In genomic region chr3:50442341-50443292, GRCm38 (mm10) we compare ENCODE assay signal across 8 mouse cellular contexts. TPM values are rescaled to one million over a fixed set of nuclear protein-coding genes. Genes with fewer than 3 reads are reported as not detected.
DNase-seq lines count a peak whose midpoint lies in the region; ATAC-seq and TF ChIP-seq lines count a peak whose summit lies in the region.

No protein-coding gene starts in this region.

- H3K36me3 ChIP-seq in limb, embryonic 14.5 days (ENCODE audit: control insufficient read depth, insufficient read depth, low read length) = no peaks in the 10 kb centered on the region
- no peaks in the 10 kb centered on the region for H3K36me3 ChIP-seq in stomach, embryonic 15.5 days

- DNase-seq in gastrocnemius, adult 2 months = no peak
- DNase-seq in gastrocnemius, postnatal 14 days = no peak
- peak; percentile 37 for DNase-seq in testis, postnatal 10 days (ENCODE audit: low spot score)
- no peak for DNase-seq in testis, postnatal 14 days (ENCODE audit: low spot score)
- no peak for DNase-seq in limb, embryonic 14.5 days (ENCODE audit: low spot score)
- no peak for DNase-seq in right cerebral cortex, postnatal 14 days
- no peak for DNase-seq in lung, adult 18-20 months

- H3K9me3 ChIP-seq in limb, embryonic 14.5 days (ENCODE audit: control insufficient read depth, low read length) = no peaks in the 10 kb centered on the region
- H3K9me3 ChIP-seq in stomach, embryonic 15.5 days = no peaks in the 10 kb centered on the region

- intact Hi-C loops in gastrocnemius, adult 2 months (cut with DNase I) = no loop called here
- intact Hi-C loops in gastrocnemius, postnatal 14 days (cut with DNase I; ENCODE audit: low total_unique reads) = no loop called here

- peak overlapping the region; percentile 68 for H3K4me3 ChIP-seq in gastrocnemius, adult 2 months
- peak overlapping the region; percentile 26 for H3K4me3 ChIP-seq in limb, embryonic 14.5 days (replicated peaks; ENCODE audit: low read length)
- peak overlapping the region; percentile 33; the same call in 1 of the 2 replicates for H3K4me3 ChIP-seq in stomach, embryonic 15.5 days (replicated peaks)

- H3K27ac ChIP-seq in gastrocnemius, adult 2 months = peak overlapping the region; percentile 53; the same call in 1 of the 2 replicates
- no peak overlapping the region for H3K27ac ChIP-seq in limb, embryonic 14.5 days (replicated peaks; ENCODE audit: low read depth, low read length)
- H3K27ac ChIP-seq in stomach, embryonic 15.5 days = no peak overlapping the region

- TF ChIP-seq POLR2A in limb, embryonic 14.5 days (IDR thresholded peaks at IDR 0.05; ENCODE audit: borderline replicate concordance, extremely low read depth, insufficient read depth, insufficient read length) = no peak

- no peak overlapping the region for H3K9ac ChIP-seq in limb, embryonic 14.5 days (ENCODE audit: low read depth, low read length, severe bottlenecking)
- no peak overlapping the region for H3K9ac ChIP-seq in stomach, embryonic 15.5 days

- H3K27me3 ChIP-seq in limb, embryonic 14.5 days (ENCODE audit: control insufficient read depth, insufficient read depth, low read length) = no peaks in the 10 kb centered on the region
- no peaks in the 10 kb centered on the region for H3K27me3 ChIP-seq in stomach, embryonic 15.5 days (replicated peaks)

- no peak for ATAC-seq in limb, embryonic 14.5 days (ENCODE audit: low FRiP score, low read depth)
- no peak for ATAC-seq in stomach, embryonic 15.5 days (ENCODE audit: insufficient read depth, low FRiP score, low read depth)

- 44% methylated on average over 19 of the region's 19 CpGs for WGBS in limb, embryonic 14.5 days
- 77% methylated on average over 19 of the region's 19 CpGs for WGBS in stomach, embryonic 15.5 days

- peaks cover 7% of the 10 kb centered on the region for H3K4me1 ChIP-seq in limb, embryonic 14.5 days (ENCODE audit: control insufficient read depth, insufficient read depth, low read length)
- H3K4me1 ChIP-seq in stomach, embryonic 15.5 days = 0 out of 2 replicates have a peak, but pooled peaks cover 2% of the 10 kb centered on the region

- peak overlapping the region; percentile 50 for H3K4me2 ChIP-seq in limb, embryonic 14.5 days (replicated peaks; ENCODE audit: low read depth, low read length, severe bottlenecking)
- H3K4me2 ChIP-seq in stomach, embryonic 15.5 days = peak overlapping the region; percentile 76

- no peak for TF ChIP-seq CTCF in gastrocnemius, adult 2 months (IDR thresholded peaks at IDR 0.05)

RNA-seq across cellular contexts. Expression of gene Slc7a11, which starts 0.8 kb away (rescaled TPM):
- total RNA-seq in gastrocnemius, adult 2 months (2021) = under 1 TPM; 0.06 to 0.18 TPM
- under 1 TPM; 0.27 to 0.41 TPM for total RNA-seq in gastrocnemius, postnatal 14 days (2021)
- polyA plus RNA-seq in limb, embryonic 14.5 days (2012; rRNA removed) = 2.5 and 2.6 TPM in 2 replicates
- 5.7 and 5.8 TPM in 2 replicates for polyA plus RNA-seq in limb, embryonic 14.5 days (2014; fragmentation: Nextera tagmentation; extraction: Ambion mirVana)
- polyA plus RNA-seq in stomach, embryonic 15.5 days (2015; fragmentation: Nextera tagmentation; extraction: Ambion mirVana) = 0.24 and 0.36 TPM in 2 replicates
